Mouse (Mus musculus) stomach, postnatal 0 days (tissue): ENCODE data around the gene Glyctk.

Experiments
- CTCF ChIP-seq: IDR thresholded peaks from 2 replicates; pipeline ENCODE4 v1.5.1; 2016; ENCODE audit warnings: antibody characterized with exemption, low read depth, mild to moderate bottlenecking, moderate library complexity
- EP300 ChIP-seq: optimal IDR thresholded peaks from 2 replicates; pipeline ENCODE3; 2016; ENCODE audit warnings: antibody characterized with exemption

GRCm38 (mm10) chr9:106195693-106196092 is 37.8 kb upstream of the Glyctk start:
- TF ChIP-seq EP300 (no peak), CTCF (no peak)
